Mouse (Mus musculus) MEL (cell line): ENCODE measurements around the gene Rhoj. TPM values are rescaled to one million over a fixed set of nuclear protein-coding genes. Genes with fewer than 3 reads are reported as not detected.

Experiments
- DNase-seq: peaks from one replicate; pipeline ENCODE4 v3.0.0; 2011; ENCODE audit warnings: low read depth, low spot score
- H3K27ac ChIP-seq: 2 replicates; pipeline ENCODE4 v1.5.1; 2012; ENCODE audit warnings: low read depth, mild to moderate bottlenecking, control low read depth, low read length, moderate library complexity; ENCODE audit not compliant: control insufficient read depth
- H3K27me3 ChIP-seq, 2 experiments: fragments of 150-350 bp in 1 of 2; sonication (generic) in 1 of 2; 2 replicates each; pipeline ENCODE4 v1.6.1; 2012; ENCODE audit warnings: low read length in 2 of 2, mild to moderate bottlenecking in 2 of 2, improper control_type of control experiment in 1 of 2, moderate library complexity in 1 of 2; ENCODE audit not compliant: insufficient read depth in 2 of 2, control insufficient read depth in 1 of 2
- H3K36me3 ChIP-seq, 2 experiments: 2 replicates each; pipeline ENCODE4 v1.6.1; 2012 to 2014; ENCODE audit warnings: low read length in 2 of 2, improper control_type of control experiment in 1 of 2, inconsistent platforms in 1 of 2, mild to moderate bottlenecking in 1 of 2; ENCODE audit not compliant: insufficient read depth in 2 of 2, control insufficient read depth in 1 of 2
- H3K4me1 ChIP-seq, 2 experiments: fragments of 150-350 bp in 1 of 2; sonication (generic) in 1 of 2; 2 replicates each; pipeline ENCODE4 v1.6.1; 2012; ENCODE audit warnings: low read length in 2 of 2, improper control_type of control experiment in 1 of 2, mild to moderate bottlenecking in 1 of 2; ENCODE audit not compliant: insufficient read depth in 2 of 2, control insufficient read depth in 1 of 2
- H3K4me3 ChIP-seq, 2 experiments: fragments of 150-350 bp in 1 of 2; sonication (generic) in 1 of 2; 2 replicates each; pipeline ENCODE4 v1.5.1; 2012; ENCODE audit warnings: low read depth in 2 of 2, low read length in 2 of 2, mild to moderate bottlenecking in 2 of 2, moderate library complexity in 2 of 2, control low read depth in 1 of 2, improper control_type of control experiment in 1 of 2; ENCODE audit not compliant: control insufficient read depth in 1 of 2, insufficient read depth in 1 of 2
- H3K79me2 ChIP-seq: 2 replicates; pipeline ENCODE4 v1.6.1; 2012; ENCODE audit warnings: mild to moderate bottlenecking, low read length, moderate library complexity; ENCODE audit not compliant: control insufficient read depth, poor library complexity, insufficient read depth
- H3K9ac ChIP-seq: 2 replicates; pipeline ENCODE4 v1.6.1; 2012; ENCODE audit warnings: low read depth, mild to moderate bottlenecking, control low read depth, low read length, moderate library complexity; ENCODE audit not compliant: control insufficient read depth, poor library complexity, severe bottlenecking
- H3K9me3 ChIP-seq: fragments of 150-350 bp; sonication (generic); replicated peaks from 2 replicates; pipeline ENCODE4 v1.6.1; 2012; ENCODE audit warnings: mild to moderate bottlenecking, low read length, improper control_type of control experiment, moderate library complexity; ENCODE audit not compliant: insufficient read depth
- BHLHE40 ChIP-seq: IDR thresholded peaks from 2 replicates; pipeline ENCODE4 v1.6.1; 2012; ENCODE audit warnings: low read depth, mild to moderate bottlenecking, inconsistent platforms, low read length, improper control_type of control experiment, borderline replicate concordance
- CHD1 ChIP-seq: IDR thresholded peaks from 2 replicates; pipeline ENCODE4 v1.6.1; 2012; ENCODE audit warnings: low read depth, mild to moderate bottlenecking, inconsistent platforms, low read length, improper control_type of control experiment
- CHD2 ChIP-seq: IDR thresholded peaks from 2 replicates; pipeline ENCODE4 v1.6.1; 2011; ENCODE audit warnings: low read length, improper control_type of control experiment
- CTCF ChIP-seq, 3 experiments: IDR thresholded peaks in 2 of 3; conservative IDR thresholded peaks in 1 of 3; 2 replicates each; pipeline ENCODE4 v1.5.1; 2011 to 2012; ENCODE audit warnings: low read length in 3 of 3, low read depth in 2 of 3, mild to moderate bottlenecking in 2 of 3, improper control_type of control experiment in 1 of 3, inconsistent platforms in 1 of 3, mixed read lengths in 1 of 3, moderate library complexity in 1 of 3; ENCODE audit not compliant: control insufficient read depth in 1 of 3, insufficient read depth in 1 of 3, poor library complexity in 1 of 3, severe bottlenecking in 1 of 3
- ELF1 ChIP-seq: IDR thresholded peaks from 2 replicates; pipeline ENCODE4 v1.6.1; 2014; ENCODE audit warnings: low read depth, mild to moderate bottlenecking, inconsistent platforms, low read length, improper control_type of control experiment, moderate library complexity
- EP300 ChIP-seq, 2 experiments: IDR thresholded peaks; 2 replicates each; pipeline ENCODE4 v1.6.1; 2011; ENCODE audit warnings: improper control_type of control experiment in 2 of 2, low read length in 2 of 2, low read depth in 1 of 2, mild to moderate bottlenecking in 1 of 2
- ETS1 ChIP-seq: IDR thresholded peaks from 2 replicates; pipeline ENCODE4 v1.6.1; 2012; ENCODE audit warnings: low read depth, mild to moderate bottlenecking, inconsistent platforms, low read length, improper control_type of control experiment, moderate library complexity
- KAT2A ChIP-seq: conservative IDR thresholded peaks from 2 replicates; pipeline ENCODE4 v1.6.1; 2012; ENCODE audit warnings: low read depth, low read length, improper control_type of control experiment, inconsistent platforms
- MEF2A ChIP-seq: IDR thresholded peaks from 2 replicates; pipeline ENCODE4 v1.6.1; 2014; ENCODE audit warnings: low read depth, mild to moderate bottlenecking, inconsistent platforms, low read length, improper control_type of control experiment; ENCODE audit not compliant: poor library complexity, insufficient replicate concordance, severe bottlenecking; ENCODE audit errors: extremely low read depth
- POLR2A ChIP-seq, 2 experiments: IDR thresholded peaks; 2 replicates each; pipeline ENCODE4 v1.6.1; 2011 to 2012; ENCODE audit warnings: low read length in 2 of 2, mild to moderate bottlenecking in 2 of 2, control low read depth in 1 of 2, improper control_type of control experiment in 1 of 2, low read depth in 1 of 2, moderate library complexity in 1 of 2; ENCODE audit not compliant: control insufficient read depth in 1 of 2, insufficient read depth in 1 of 2, poor library complexity in 1 of 2
- POLR2AphosphoS5 ChIP-seq: IDR thresholded peaks from 2 replicates; pipeline ENCODE4 v1.6.1; 2012; ENCODE audit warnings: low read depth, borderline replicate concordance, mild to moderate bottlenecking, inconsistent platforms, low read length, moderate library complexity, mixed read lengths
- RAD21 ChIP-seq: IDR thresholded peaks from 2 replicates; pipeline ENCODE4 v1.6.1; 2011; ENCODE audit warnings: mild to moderate bottlenecking, low read depth, low read length, improper control_type of control experiment
- RCOR1 ChIP-seq: IDR thresholded peaks from 2 replicates; pipeline ENCODE4 v1.6.1; 2012; ENCODE audit warnings: low read depth, mild to moderate bottlenecking, inconsistent platforms, low read length, improper control_type of control experiment
- SMC3 ChIP-seq: IDR thresholded peaks from 2 replicates; pipeline ENCODE4 v1.6.1; 2011; ENCODE audit warnings: low read depth, low read length, improper control_type of control experiment
- TCF12 ChIP-seq: IDR thresholded peaks from 2 replicates; pipeline ENCODE4 v1.6.1; 2014; ENCODE audit warnings: low read depth, mild to moderate bottlenecking, inconsistent platforms, low read length, improper control_type of control experiment, moderate library complexity
- ZC3H11A ChIP-seq: IDR thresholded peaks from 2 replicates; pipeline ENCODE4 v1.6.1; 2012; ENCODE audit warnings: low read depth, mild to moderate bottlenecking, inconsistent platforms, low read length, improper control_type of control experiment
- ZKSCAN1 ChIP-seq: IDR thresholded peaks from 2 replicates; pipeline ENCODE4 v1.6.1; 2012; ENCODE audit warnings: low read depth, mild to moderate bottlenecking, inconsistent platforms, low read length, improper control_type of control experiment, moderate library complexity
- ZNF384 ChIP-seq: IDR thresholded peaks from 2 replicates; pipeline ENCODE4 v1.6.1; 2012; ENCODE audit warnings: low read depth, mild to moderate bottlenecking, inconsistent platforms, low read length, improper control_type of control experiment
- polyA plus RNA-seq, 2 experiments: library from polyadenylated mRNA; stranded (reverse) in 1 of 2; unstranded in 1 of 2; fragments of >175 nt in 1 of 2; fragments of >200 nt in 1 of 2; gene quantifications; 2 replicates each; pipeline versions ENCODE4 v1.2.1 to v1.2.4; 2012; ENCODE audit warnings: low replicate concordance in 2 of 2, low read depth in 1 of 2; ENCODE audit not compliant: insufficient read length in 2 of 2, insufficient read depth in 1 of 2, missing spikeins in 1 of 2
- total RNA-seq: library from RNA; depleted of rRNA; stranded (reverse); fragments of 300-350 nt; gene quantifications from 2 replicates; pipeline ENCODE4 v1.2.3, GENCODE M21; 2012; rRNA removed

Rhoj gene
- total RNA-seq (not detected in 2 replicates), polyA plus RNA-seq (not detected)

- Histone ChIP-seq H3K9ac (no peak within 1 kb of the TSS), H3K27me3 (no peaks in the 10 kb centered on the region)
- TF ChIP-seq CHD2 (no peak), ZNF384 (no peak), ZKSCAN1 (no peak), KAT2A (no peak), SMC3 (no peak), EP300 (IDR thresholded peaks at IDR 0.05; ENCODE audit: low read depth in 1 of 2, low read length in 2 of 2) (no peak), ELF1 (no peak), MEF2A (no peak), ZC3H11A (no peak), POLR2AphosphoS5 (no peak), RCOR1 (no peak), RAD21 (no peak), TCF12 (no peak), CTCF (IDR thresholded peaks at IDR 0.05 in 2 of 3, conservative IDR thresholded peaks at IDR 0.05 in 1 of 3; ENCODE audit: control insufficient read depth in 1 of 3, insufficient read depth in 1 of 3, low read depth in 2 of 3, low read length in 3 of 3, poor library complexity in 1 of 3, severe bottlenecking in 1 of 3) (no peak), CHD1 (no peak), BHLHE40 (no peak)
- TF ChIP-seq, all 39 proteins: peak for 0
- Histone ChIP-seq H3K4me3 (no peak within 1 kb of the TSS), H3K4me1 (no peaks in the 10 kb centered on the region; a peak in 1 of 4 replicates), H3K9me3 (no peaks in the 10 kb centered on the region), H3K27ac (no peak within 1 kb of the TSS), H3K36me3 (no peaks in the 10 kb centered on the region), H3K79me2 (no peaks in the 10 kb centered on the region)
- DNase-seq = no peak
Measured at GRCm38 (mm10) chr12:75307961-75308951, at the start of gene Rhoj. Rhoj (plus strand) TSS chr12:75308322.

GRCm38 (mm10) chr12:75271726-75272125 is 36.4 kb upstream of the Rhoj start:
- H3K36me3 ChIP-seq = peaks cover 0 to 6% of the 10 kb centered on the region in 2 experiments; a peak in 2 of 4 replicates
- peaks cover 2 to 7% of the 10 kb centered on the region in 2 experiments; a peak in 1 of 4 replicates for H3K4me1 ChIP-seq
- peak; percentile 41 for DNase-seq
- no peaks in the 10 kb centered on the region for H3K9me3 ChIP-seq
- no peak overlapping the region for H3K27ac ChIP-seq
- no peak overlapping the region for H3K9ac ChIP-seq
- no peak overlapping the region for H3K4me3 ChIP-seq
- H3K79me2 ChIP-seq = no peaks in the 10 kb centered on the region
- TF ChIP-seq POLR2A (IDR thresholded peaks at IDR 0.05; ENCODE audit: control insufficient read depth in 1 of 2, insufficient read depth in 1 of 2, low read depth in 1 of 2, low read length in 2 of 2, poor library complexity in 1 of 2) (no peak), TCF12 (no peak), MEF2A (peak; percentile 73; the same call in 1 of the 2 replicates), ETS1 (0 out of 2 replicates have a peak, but pooled peaks have one; percentile 12)
- H3K27me3 ChIP-seq = no peaks in the 10 kb centered on the region
